Mouse (Mus musculus): Measurements from ENCODE around the gene Mpv17l2.

- TF ChIP-seq GATA1 (IDR thresholded peaks at IDR 0.05; ENCODE audit: borderline replicate concordance, low read length) (no peak), FLI1 (IDR thresholded peaks at IDR 0.05; ENCODE audit: low read length) (no peak)
Measured at GRCm38 (mm10) chr8:70801830-70802229, 41.1 kb upstream of the Mpv17l2 start.

All from megakaryocyte, embryonic 14.5 days (primary cell).